Mouse (Mus musculus): ENCODE measurements around the gene Prss35. TPM values are rescaled to one million over a fixed set of nuclear protein-coding genes. Genes with fewer than 3 reads are reported as not detected.

The Prss35 gene
- polyA plus RNA-seq (2015; fragmentation: Nextera tagmentation; extraction: Ambion mirVana), result 4.2 and 5.3 TPM in 2 replicates

DNA sequence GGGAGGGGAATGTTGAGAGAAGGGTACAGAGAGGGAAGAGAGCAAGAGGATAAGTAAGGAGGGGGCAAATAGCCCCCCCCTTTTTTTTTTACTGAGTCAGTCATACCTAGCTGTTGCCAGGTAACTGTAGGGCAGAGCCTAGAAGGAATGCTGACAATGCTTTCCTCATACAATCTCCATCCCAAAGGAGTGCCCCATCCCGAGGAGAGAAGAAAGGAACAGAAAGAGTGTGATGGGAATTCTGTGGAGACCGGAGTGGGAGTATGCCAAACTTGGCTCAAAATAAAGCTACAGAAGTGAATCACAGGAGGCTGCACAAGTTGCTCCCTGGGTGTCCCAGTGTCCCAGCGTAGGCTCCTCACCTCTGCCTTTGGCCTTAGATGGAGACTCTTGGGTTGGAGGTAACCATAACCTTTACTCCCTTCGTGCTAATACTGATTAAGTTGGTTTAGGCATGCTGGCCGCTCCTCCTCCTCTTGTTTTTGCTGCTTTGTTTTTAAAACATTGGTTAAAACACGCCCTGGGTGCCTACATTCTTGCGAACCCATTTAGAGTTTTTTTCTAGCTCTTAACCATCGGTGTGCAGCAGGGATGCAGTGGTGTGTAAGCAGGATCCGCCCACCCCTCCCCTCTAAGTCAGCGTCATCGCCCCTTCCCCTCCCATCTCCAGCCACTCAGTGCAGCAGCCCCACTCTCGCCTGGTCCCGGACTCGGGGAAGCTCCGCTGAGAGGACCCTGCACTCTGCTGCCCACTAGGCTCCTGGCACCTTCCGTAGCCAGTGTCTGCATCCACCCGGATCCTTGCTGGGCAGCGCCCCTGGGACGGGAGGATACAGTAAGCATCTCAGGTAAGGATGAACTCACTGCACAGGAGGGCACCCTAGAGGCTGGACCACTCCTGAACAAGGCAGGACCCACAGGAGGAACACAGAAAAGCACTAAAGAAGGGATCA lies at the start of gene Prss35:
Gene Prss35, plus strand, starts transcription at position 691 of the 953 bp plus-strand sequence.
- Histone ChIP-seq H3K36me3 (ENCODE audit: control insufficient read depth, insufficient read depth, low read length) (no peaks in the 10 kb centered on the region), H3K4me1 (ENCODE audit: control insufficient read depth, insufficient read depth, low read length) (peaks cover 10% of the 10 kb centered on the region), H3K27ac (ENCODE audit: low read length) (no peak within 1 kb of the TSS), H3K4me2 (ENCODE audit: low read length) (peak within 1 kb of the TSS; percentile 75), H3K4me3 (ENCODE audit: low read depth, low read length) (peak within 1 kb of the TSS; percentile 41), H3K9ac (ENCODE audit: low read depth, low read length) (peak within 1 kb of the TSS; percentile 67), H3K27me3 (ENCODE audit: control insufficient read depth, insufficient read depth, low read depth, low read length) (no peaks in the 10 kb centered on the region; the same call in none of the 2 replicates), H3K9me3 (replicated peaks; ENCODE audit: control insufficient read depth, low read length, poor library complexity, severe bottlenecking) (no peaks in the 10 kb centered on the region)
- ATAC-seq, result peak; percentile 88
- WGBS, result 1% methylated on average over 19 of the region's 19 CpGs

DNA sequence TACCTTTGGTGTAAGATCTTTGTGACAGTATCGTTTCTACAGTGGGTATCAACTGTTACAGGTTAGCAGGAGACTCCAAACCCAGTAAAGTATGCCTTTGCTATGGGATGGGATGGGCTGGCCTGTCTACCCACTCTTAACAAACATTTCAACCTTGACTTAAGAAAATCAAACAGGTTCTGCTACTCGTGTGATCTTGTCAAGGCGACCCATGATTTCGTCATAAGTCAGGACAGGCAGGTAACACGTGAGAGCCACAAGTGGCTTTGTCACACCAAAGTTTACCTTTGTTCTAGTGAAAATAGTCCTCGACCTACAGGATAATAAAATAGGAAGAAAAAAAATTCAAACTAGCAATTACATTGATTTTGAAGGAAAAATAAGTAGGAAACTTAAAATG lies 49.5 kb upstream of the Prss35 start:
- H3K9me3 ChIP-seq (replicated peaks; ENCODE audit: control insufficient read depth, low read length, poor library complexity, severe bottlenecking), result no peaks in the 10 kb centered on the region
- no peak overlapping the region for H3K4me3 ChIP-seq (ENCODE audit: low read depth, low read length)
- no peaks in the 10 kb centered on the region for H3K27me3 ChIP-seq (ENCODE audit: control insufficient read depth, insufficient read depth, low read depth, low read length)
- ATAC-seq, result no peak
- H3K4me1 ChIP-seq (ENCODE audit: control insufficient read depth, insufficient read depth, low read length), result peaks cover 3% of the 10 kb centered on the region; the same call in 1 of the 2 replicates
- H3K9ac ChIP-seq (ENCODE audit: low read depth, low read length), result no peak overlapping the region
- no peaks in the 10 kb centered on the region for H3K36me3 ChIP-seq (ENCODE audit: control insufficient read depth, insufficient read depth, low read length)
- 92% methylated on average over 6 of the region's 6 CpGs for WGBS
- no peak overlapping the region for H3K4me2 ChIP-seq (ENCODE audit: low read length)
- no peak overlapping the region for H3K27ac ChIP-seq (ENCODE audit: low read length)

DNA sequence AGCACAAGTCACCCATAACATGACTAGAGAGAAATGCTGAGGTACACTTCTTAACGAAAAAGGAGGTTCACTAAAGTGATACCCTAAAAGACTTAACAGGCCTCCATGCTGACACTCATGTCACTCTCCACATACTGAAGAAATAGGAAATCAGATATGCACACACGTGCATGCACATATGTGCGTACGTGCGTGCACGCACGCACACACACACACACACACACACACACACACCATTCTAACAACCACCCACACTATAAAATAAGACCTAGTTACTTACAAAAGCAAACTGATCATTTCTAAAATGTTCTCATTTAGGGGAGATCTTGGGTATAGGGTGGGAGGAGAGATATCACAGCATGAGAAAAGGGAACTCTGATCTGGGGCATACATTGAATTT lies 48.8 kb upstream of the Prss35 start:
- peak overlapping the region; percentile 83 for H3K4me3 ChIP-seq (ENCODE audit: low read depth, low read length)
- 94% methylated on average over 7 of the region's 7 CpGs for WGBS

DNA sequence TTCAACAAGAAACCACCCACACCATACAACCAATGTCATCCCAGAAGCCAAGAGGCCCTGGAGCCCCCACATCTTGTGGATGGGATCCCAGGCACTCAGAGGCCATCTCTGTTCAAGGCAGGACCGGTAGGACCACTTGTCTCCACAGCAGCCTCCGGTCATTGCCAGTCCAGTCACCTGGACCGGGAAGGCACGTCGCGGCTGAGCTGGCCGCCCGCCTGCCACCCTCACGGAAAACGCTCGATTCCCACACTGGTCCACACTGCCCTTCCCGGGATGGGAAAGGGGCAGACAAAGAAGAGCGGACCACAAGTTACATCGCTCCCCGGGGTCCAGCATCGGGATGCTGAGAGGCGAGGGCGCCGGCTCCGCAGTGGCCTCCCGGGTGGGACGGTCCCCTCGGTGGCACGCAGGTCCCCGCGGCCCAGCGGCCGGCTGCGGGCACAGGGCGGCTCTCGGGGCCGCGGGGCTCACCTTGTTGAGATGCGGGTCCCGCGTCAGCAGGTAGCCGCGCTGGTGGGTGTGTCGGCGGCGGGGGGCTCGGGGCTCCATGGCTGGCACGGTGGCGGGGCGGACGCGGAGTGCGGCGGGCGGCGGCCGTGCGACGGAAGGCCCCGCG lies 48.1 kb upstream of the Prss35 start:
- Histone ChIP-seq H3K4me2 (ENCODE audit: low read length) (peak overlapping the region; percentile 80), H3K4me1 (ENCODE audit: control insufficient read depth, insufficient read depth, low read length) (peaks cover 3% of the 10 kb centered on the region; the same call in 1 of the 2 replicates), H3K9me3 (replicated peaks; ENCODE audit: control insufficient read depth, low read length, poor library complexity, severe bottlenecking) (no peaks in the 10 kb centered on the region), H3K27me3 (ENCODE audit: control insufficient read depth, insufficient read depth, low read depth, low read length) (no peaks in the 10 kb centered on the region), H3K27ac (ENCODE audit: low read length) (peak overlapping the region; percentile 75), H3K4me3 (ENCODE audit: low read depth, low read length) (peak overlapping the region; percentile 83), H3K9ac (ENCODE audit: low read depth, low read length) (peak overlapping the region; percentile 94), H3K36me3 (ENCODE audit: control insufficient read depth, insufficient read depth, low read length) (no peaks in the 10 kb centered on the region)
- peak; percentile 74 for ATAC-seq
- WGBS, result under 1% methylated on average over 55 of the region's 56 CpGs

More for the DNA sequence above, 48.8 kb upstream of the Prss35 start:
- no peak overlapping the region for H3K9ac ChIP-seq (ENCODE audit: low read depth, low read length)
- no peaks in the 10 kb centered on the region for H3K9me3 ChIP-seq (replicated peaks; ENCODE audit: control insufficient read depth, low read length, poor library complexity, severe bottlenecking)
- no peaks in the 10 kb centered on the region for H3K36me3 ChIP-seq (ENCODE audit: control insufficient read depth, insufficient read depth, low read length)
- peak overlapping the region; percentile 80 for H3K4me2 ChIP-seq (ENCODE audit: low read length)
- no peak for ATAC-seq
- H3K27me3 ChIP-seq (ENCODE audit: control insufficient read depth, insufficient read depth, low read depth, low read length), result no peaks in the 10 kb centered on the region
- H3K27ac ChIP-seq (ENCODE audit: low read length), result no peak overlapping the region
- H3K4me1 ChIP-seq (ENCODE audit: control insufficient read depth, insufficient read depth, low read length), result peaks cover 3% of the 10 kb centered on the region; the same call in 1 of the 2 replicates

DNA sequence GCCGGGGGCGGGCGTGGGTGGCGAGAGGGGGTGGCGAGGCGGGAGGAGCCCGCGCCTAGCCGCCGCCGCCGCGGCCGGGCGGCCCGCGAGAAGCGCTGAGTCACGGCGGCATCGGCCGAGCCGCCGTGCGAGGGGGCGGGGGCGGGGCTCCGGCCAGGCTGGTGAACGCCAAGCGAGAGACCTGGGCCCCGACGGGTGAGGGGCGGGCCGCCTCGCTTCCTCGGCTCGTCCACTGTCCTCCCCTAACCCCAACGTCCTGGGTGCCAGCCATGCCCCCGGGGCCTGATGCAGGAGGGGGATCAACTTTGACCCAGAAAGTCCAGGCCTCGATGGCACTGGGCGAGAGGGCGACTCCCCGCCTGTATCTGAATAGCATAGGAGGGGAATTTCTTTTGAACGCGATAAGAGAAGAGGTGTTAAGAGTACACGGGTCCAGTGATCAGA lies 47.6 kb upstream of the Prss35 start, which contains the start of gene Me1:
Gene Me1, minus strand, starts transcription at position 136 of the 444 bp plus-strand sequence.
- no peaks in the 10 kb centered on the region for H3K27me3 ChIP-seq (ENCODE audit: control insufficient read depth, insufficient read depth, low read depth, low read length)
- peaks cover 3% of the 10 kb centered on the region; the same call in 1 of the 2 replicates for H3K4me1 ChIP-seq (ENCODE audit: control insufficient read depth, insufficient read depth, low read length)
- ATAC-seq, result peak; percentile 89
- H3K4me2 ChIP-seq (ENCODE audit: low read length), result peak within 1 kb of the TSS; percentile 80
- no peaks in the 10 kb centered on the region for H3K36me3 ChIP-seq (ENCODE audit: control insufficient read depth, insufficient read depth, low read length)
- H3K27ac ChIP-seq (ENCODE audit: low read length), result peak within 1 kb of the TSS; percentile 75
- H3K9me3 ChIP-seq (replicated peaks; ENCODE audit: control insufficient read depth, low read length, poor library complexity, severe bottlenecking), result no peaks in the 10 kb centered on the region
- WGBS, result 1% methylated on average over 24 of the region's 46 CpGs
- H3K4me3 ChIP-seq (ENCODE audit: low read depth, low read length), result peak within 1 kb of the TSS; percentile 83
- peak within 1 kb of the TSS; percentile 94 for H3K9ac ChIP-seq (ENCODE audit: low read depth, low read length)

DNA sequence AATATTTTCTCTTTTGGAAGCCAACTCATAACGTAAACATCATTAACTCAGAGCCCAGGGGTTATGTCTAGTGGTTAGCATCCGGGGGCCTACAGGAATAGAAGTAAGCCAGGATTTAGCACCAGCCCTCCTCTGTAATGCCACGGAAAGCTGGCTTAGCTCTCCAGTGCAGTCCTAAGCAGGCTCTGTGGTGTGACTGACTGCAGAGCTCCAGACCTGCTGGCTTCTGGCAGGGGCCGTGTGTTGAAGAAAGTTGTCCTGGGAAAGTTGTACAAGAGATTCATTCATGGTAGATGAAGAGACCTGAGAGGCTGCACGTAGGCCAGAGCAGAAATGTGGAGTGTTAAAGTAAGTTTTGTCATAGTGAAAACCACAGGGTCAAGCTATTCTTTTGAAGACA lies 42.2 kb upstream of the Prss35 start:
- H3K27ac ChIP-seq (ENCODE audit: low read length), result no peak overlapping the region
- H3K9ac ChIP-seq (ENCODE audit: low read depth, low read length), result no peak overlapping the region
- ATAC-seq, result no peak
- no peaks in the 10 kb centered on the region for H3K9me3 ChIP-seq (replicated peaks; ENCODE audit: control insufficient read depth, low read length, poor library complexity, severe bottlenecking)
- WGBS, result 28% methylated on average over 5 of the region's 5 CpGs
- H3K4me1 ChIP-seq (ENCODE audit: control insufficient read depth, insufficient read depth, low read length), result no peaks in the 10 kb centered on the region
- H3K36me3 ChIP-seq (ENCODE audit: control insufficient read depth, insufficient read depth, low read length), result no peaks in the 10 kb centered on the region
- H3K27me3 ChIP-seq (ENCODE audit: control insufficient read depth, insufficient read depth, low read depth, low read length), result no peaks in the 10 kb centered on the region
- no peak overlapping the region for H3K4me2 ChIP-seq (ENCODE audit: low read length)
- no peak overlapping the region for H3K4me3 ChIP-seq (ENCODE audit: low read depth, low read length)

DNA sequence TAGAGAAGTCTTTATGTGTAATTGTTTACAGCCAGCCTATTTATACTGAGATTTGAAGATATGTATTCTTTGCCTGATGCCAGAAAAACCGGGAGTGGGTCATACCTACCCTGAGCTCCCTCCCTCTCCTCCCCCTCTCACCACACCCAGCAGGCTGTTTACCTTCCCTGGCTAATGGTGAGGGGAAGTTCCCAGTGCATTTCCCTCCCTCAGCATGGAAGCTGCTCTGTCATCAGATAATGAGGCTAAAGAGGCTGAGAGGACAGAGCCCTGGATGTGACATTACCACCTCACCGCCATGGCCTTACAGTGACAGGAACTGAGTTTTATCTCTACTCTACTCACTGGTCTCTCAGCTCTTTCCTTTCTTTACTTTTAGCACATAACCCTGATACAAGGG lies 41.6 kb upstream of the Prss35 start:
- H3K9ac ChIP-seq (ENCODE audit: low read depth, low read length), result no peak overlapping the region
- no peaks in the 10 kb centered on the region for H3K4me1 ChIP-seq (ENCODE audit: control insufficient read depth, insufficient read depth, low read length)
- H3K4me3 ChIP-seq (ENCODE audit: low read depth, low read length), result no peak overlapping the region
- ATAC-seq, result no peak
- no peak overlapping the region for H3K27ac ChIP-seq (ENCODE audit: low read length)
- H3K27me3 ChIP-seq (ENCODE audit: control insufficient read depth, insufficient read depth, low read depth, low read length), result no peaks in the 10 kb centered on the region
- WGBS, result 27% methylated on average over 2 of the region's 2 CpGs
- H3K9me3 ChIP-seq (replicated peaks; ENCODE audit: control insufficient read depth, low read length, poor library complexity, severe bottlenecking), result no peaks in the 10 kb centered on the region
- H3K36me3 ChIP-seq (ENCODE audit: control insufficient read depth, insufficient read depth, low read length), result no peaks in the 10 kb centered on the region
- no peak overlapping the region for H3K4me2 ChIP-seq (ENCODE audit: low read length)

DNA sequence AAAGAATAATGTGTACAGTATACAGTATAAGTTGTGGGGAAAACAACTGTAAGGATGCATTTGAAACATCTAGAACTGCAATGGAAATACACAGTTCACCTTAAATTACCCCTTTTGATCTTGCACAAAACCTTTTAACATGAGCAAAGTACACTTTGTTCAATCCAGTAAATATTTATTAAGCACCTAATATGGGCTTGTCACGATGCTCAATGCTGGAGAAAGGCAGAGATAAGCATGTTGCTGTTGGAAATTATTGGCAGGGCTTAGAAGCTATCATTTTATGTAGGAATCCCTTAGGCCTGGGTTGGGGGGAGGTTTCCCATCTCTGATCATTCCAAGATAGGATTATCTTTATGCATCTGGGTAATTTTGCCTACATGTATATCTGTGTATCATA lies 36.0 kb upstream of the Prss35 start:
- Histone ChIP-seq H3K4me3 (ENCODE audit: low read depth, low read length) (no peak overlapping the region), H3K4me2 (ENCODE audit: low read length) (no peak overlapping the region), H3K27ac (ENCODE audit: low read length) (no peak overlapping the region), H3K4me1 (ENCODE audit: control insufficient read depth, insufficient read depth, low read length) (no peaks in the 10 kb centered on the region), H3K9ac (ENCODE audit: low read depth, low read length) (no peak overlapping the region), H3K36me3 (ENCODE audit: control insufficient read depth, insufficient read depth, low read length) (no peaks in the 10 kb centered on the region), H3K27me3 (ENCODE audit: control insufficient read depth, insufficient read depth, low read depth, low read length) (no peaks in the 10 kb centered on the region), H3K9me3 (replicated peaks; ENCODE audit: control insufficient read depth, low read length, poor library complexity, severe bottlenecking) (no peaks in the 10 kb centered on the region)
- no peak for ATAC-seq
- WGBS, result 62% methylated on average over 1 of the region's 1 CpGs

DNA sequence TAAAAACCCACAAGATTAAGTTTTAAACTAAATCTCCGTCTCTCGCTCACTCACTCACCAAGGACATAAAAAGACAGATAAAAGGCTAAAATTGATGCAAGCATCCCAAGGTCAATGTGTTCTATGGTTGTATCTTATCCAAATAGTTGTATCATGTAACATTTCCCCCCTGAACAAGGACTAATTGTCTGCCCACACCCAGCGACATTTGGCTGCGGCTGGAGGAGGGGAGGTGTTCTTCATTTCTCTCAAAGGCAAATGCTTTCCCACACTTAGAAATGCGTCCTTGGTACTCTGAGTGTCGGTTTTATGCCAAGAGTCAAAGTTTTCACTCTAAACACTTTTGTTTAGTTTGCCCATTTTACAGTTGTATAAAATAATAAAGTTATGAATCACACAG lies 34.5 kb upstream of the Prss35 start:
- H3K9ac ChIP-seq (ENCODE audit: low read depth, low read length), result no peak overlapping the region

More for the DNA sequence above, 34.5 kb upstream of the Prss35 start:
- H3K27ac ChIP-seq (ENCODE audit: low read length), result no peak overlapping the region
- no peaks in the 10 kb centered on the region for H3K36me3 ChIP-seq (ENCODE audit: control insufficient read depth, insufficient read depth, low read length)
- H3K4me3 ChIP-seq (ENCODE audit: low read depth, low read length), result no peak overlapping the region
- H3K4me2 ChIP-seq (ENCODE audit: low read length), result no peak overlapping the region
- H3K27me3 ChIP-seq (ENCODE audit: control insufficient read depth, insufficient read depth, low read depth, low read length), result no peaks in the 10 kb centered on the region
- 80% methylated on average over 6 of the region's 6 CpGs for WGBS
- ATAC-seq, result no peak
- no peaks in the 10 kb centered on the region for H3K9me3 ChIP-seq (replicated peaks; ENCODE audit: control insufficient read depth, low read length, poor library complexity, severe bottlenecking)
- no peaks in the 10 kb centered on the region for H3K4me1 ChIP-seq (ENCODE audit: control insufficient read depth, insufficient read depth, low read length)
